29 mouse cellular contexts compared by ENCODE assay signal in the genomic region with DNA sequence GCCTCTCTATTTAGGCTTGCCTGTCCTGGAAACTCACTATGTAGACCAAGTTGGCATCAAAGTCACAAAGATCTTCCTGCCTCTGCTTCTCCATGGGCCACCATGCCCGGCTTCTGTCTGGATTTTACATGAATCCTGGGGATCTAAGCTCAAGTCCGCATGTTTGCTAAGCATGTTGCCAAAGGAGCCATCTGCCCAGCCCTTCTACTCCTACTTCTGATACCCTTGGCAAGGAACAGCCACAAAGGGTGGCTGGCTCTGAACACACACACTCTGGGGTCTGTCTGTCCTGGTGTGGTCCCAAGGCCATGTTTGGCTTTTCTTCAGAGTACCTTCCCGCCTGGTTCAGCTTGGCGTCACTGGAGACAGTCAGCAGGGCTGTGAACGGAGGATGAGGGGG. TPM values are rescaled to one million over a fixed set of nuclear protein-coding genes. Genes with fewer than 3 reads are reported as not detected.
DNase-seq lines count a peak whose midpoint lies in the region; ATAC-seq and TF ChIP-seq lines count a peak whose summit lies in the region.
"Had no signal": no experiment of that assay in that cellular context is flagged by ENCODE, and none has a peak within 500 bp of the region (broad histone marks: within the 10 kb centered on the region; RNA-seq: fewer than 3 reads in every experiment).

No protein-coding gene starts in this region.

- ATAC-seq in lung, embryonic 14.5 days (ENCODE audit: insufficient read depth), result no peak
- ATAC-seq in embryonic facial prominence, embryonic 15.5 days (ENCODE audit: insufficient number of reproducible peaks, low FRiP score, low TSS enrichment, low read depth), result no peak
- no peak for ATAC-seq in limb, embryonic 15.5 days (ENCODE audit: insufficient number of reproducible peaks, low FRiP score, low TSS enrichment, low read depth)
- ATAC-seq: activated CD4-positive, CD25-positive, alpha-beta regulatory T cell, adult 4 months; liver, embryonic 12.5 days; liver, postnatal 0 days; midbrain, embryonic 15.5 days had no signal

- no peaks in the 10 kb centered on the region for H3K9me3 ChIP-seq in lung, embryonic 14.5 days (ENCODE audit: low read depth, low read length)
- no peaks in the 10 kb centered on the region for H3K9me3 ChIP-seq in embryonic facial prominence, embryonic 15.5 days (replicated peaks)
- no peaks in the 10 kb centered on the region for H3K9me3 ChIP-seq in limb, embryonic 15.5 days
- H3K9me3 ChIP-seq: embryonic facial prominence, embryonic 13.5 days; hindbrain, embryonic 15.5 days; limb, embryonic 12.5 days; liver, embryonic 12.5 days; midbrain, embryonic 10.5 days; midbrain, embryonic 15.5 days had no signal

- no peak overlapping the region for H3K4me3 ChIP-seq in lung, embryonic 14.5 days (ENCODE audit: low read depth, low read length)
- no peak overlapping the region for H3K4me3 ChIP-seq in embryonic facial prominence, embryonic 15.5 days (replicated peaks)
- no peak overlapping the region for H3K4me3 ChIP-seq in limb, embryonic 15.5 days
- H3K4me3 ChIP-seq: embryonic facial prominence, embryonic 13.5 days; hindbrain, embryonic 15.5 days; limb, embryonic 12.5 days; liver, embryonic 12.5 days; midbrain, embryonic 10.5 days; midbrain, embryonic 15.5 days had no signal

- no peak overlapping the region for H3K4me2 ChIP-seq in lung, embryonic 14.5 days
- no peak overlapping the region for H3K4me2 ChIP-seq in embryonic facial prominence, embryonic 15.5 days (replicated peaks)
- H3K4me2 ChIP-seq in limb, embryonic 15.5 days, result no peak overlapping the region
- H3K4me2 ChIP-seq: embryonic facial prominence, embryonic 13.5 days; heart, embryonic 11.5 days; hindbrain, embryonic 15.5 days; limb, embryonic 12.5 days; liver, embryonic 12.5 days; midbrain, embryonic 15.5 days had no signal

- H3K9ac ChIP-seq in lung, embryonic 14.5 days, result no peak overlapping the region
- no peak overlapping the region for H3K9ac ChIP-seq in embryonic facial prominence, embryonic 15.5 days
- no peak overlapping the region for H3K9ac ChIP-seq in limb, embryonic 15.5 days
- H3K9ac ChIP-seq: embryonic facial prominence, embryonic 13.5 days; hindbrain, embryonic 15.5 days; limb, embryonic 12.5 days; liver, embryonic 12.5 days; liver, postnatal 0 days; midbrain, embryonic 15.5 days had no signal

- peaks cover 18% of the 10 kb centered on the region; the same call in 1 of the 2 replicates for H3K4me1 ChIP-seq in lung, embryonic 14.5 days (ENCODE audit: insufficient read depth)
- peaks cover 29% of the 10 kb centered on the region for H3K4me1 ChIP-seq in embryonic facial prominence, embryonic 15.5 days
- peaks cover 21% of the 10 kb centered on the region for H3K4me1 ChIP-seq in limb, embryonic 15.5 days

- TF ChIP-seq CTCF in lung, embryonic 14.5 days (IDR thresholded peaks at IDR 0.05; ENCODE audit: low read depth), result no peak

- peaks cover 4% of the 10 kb centered on the region; the same call in 1 of the 2 replicates for H3K27me3 ChIP-seq in lung, embryonic 14.5 days (ENCODE audit: insufficient read depth, low read length)
- no peaks in the 10 kb centered on the region for H3K27me3 ChIP-seq in embryonic facial prominence, embryonic 15.5 days
- peaks cover 31% of the 10 kb centered on the region for H3K27me3 ChIP-seq in limb, embryonic 15.5 days

- H3K27ac ChIP-seq in lung, embryonic 14.5 days (ENCODE audit: low read depth), result peak overlapping the region; percentile 15; the same call in 1 of the 2 replicates
- peak overlapping the region; percentile 49; the same call in 1 of the 2 replicates for H3K27ac ChIP-seq in embryonic facial prominence, embryonic 15.5 days (replicated peaks)
- H3K27ac ChIP-seq in limb, embryonic 15.5 days, result peak overlapping the region; percentile 47
- H3K27ac ChIP-seq: embryonic facial prominence, embryonic 13.5 days; hindbrain, embryonic 15.5 days; limb, embryonic 12.5 days; liver, embryonic 12.5 days; midbrain, embryonic 10.5 days; midbrain, embryonic 15.5 days had no signal

- no peaks in the 10 kb centered on the region for H3K36me3 ChIP-seq in lung, embryonic 14.5 days (ENCODE audit: insufficient read depth)
- H3K36me3 ChIP-seq in embryonic facial prominence, embryonic 15.5 days, result no peaks in the 10 kb centered on the region
- H3K36me3 ChIP-seq in limb, embryonic 15.5 days, result no peaks in the 10 kb centered on the region
- H3K36me3 ChIP-seq: embryonic facial prominence, embryonic 13.5 days; hindbrain, embryonic 15.5 days; limb, embryonic 12.5 days; liver, embryonic 12.5 days; midbrain, embryonic 10.5 days; midbrain, embryonic 15.5 days had no signal

- intact Hi-C loops in heart, postnatal 36 days (cut with DNase I), result no loop called here
- intact Hi-C loops in left cerebral cortex, postnatal 10 days (cut with DNase I), result no loop called here

- 72% methylated on average over 5 of the region's 5 CpGs for WGBS in lung, embryonic 14.5 days
- 72% methylated on average over 5 of the region's 5 CpGs for WGBS in embryonic facial prominence, embryonic 15.5 days
- 79% methylated on average over 5 of the region's 5 CpGs for WGBS in limb, embryonic 15.5 days

- peak; percentile 87 for DNase-seq in heart, adult 11 months
- DNase-seq in heart, postnatal 36 days, result no peak
- DNase-seq in lung, embryonic 14.5 days, result no peak
- no peak for DNase-seq in lung, postnatal 4 days
- DNase-seq in left cerebral cortex, postnatal 10 days (ENCODE audit: extremely low spot score in 1 of 2, low spot score in 2 of 2), result no peak
- DNase-seq: adrenal gland, adult 2 months; adrenal gland, postnatal 36 days; cerebellum, adult 11 months; cerebellum, adult 9-11 months; embryo, embryonic 11 days; gastrocnemius, postnatal 25 days; heart, adult 18-20 months; heart, postnatal 4 days; kidney, adult 18-20 months; kidney, postnatal 4 days; liver, postnatal 0 days; lung, postnatal 10 days; right cerebral cortex, postnatal 14 days; thymus, postnatal 4 days had no signal

RNA-seq across cellular contexts. Expression of a gene that starts 2.7 kb away (rescaled TPM):
- 1 to 10 TPM; 2.7 TPM for total RNA-seq in heart, postnatal 36 days (2021)
- 2.5 and 3.4 TPM in 2 replicates for polyA plus RNA-seq in lung, embryonic 14.5 days (2014; fragmentation: Nextera tagmentation; extraction: Ambion mirVana)
- polyA plus RNA-seq in embryonic facial prominence, embryonic 15.5 days (2015; fragmentation: Nextera tagmentation; extraction: Ambion mirVana), result 2.8 and 3.5 TPM in 2 replicates
- 3.1 and 3.3 TPM in 2 replicates for polyA plus RNA-seq in limb, embryonic 15.5 days (2015; fragmentation: Nextera tagmentation; extraction: Ambion mirVana)
- 10 to 100 TPM; 65.9 to 68.7 TPM for total RNA-seq in left cerebral cortex, postnatal 10 days (2021)
